Comparison of ENCODE assay signal across 13 mouse cellular contexts in genomic region chr2:7531185-7531960, GRCm38 (mm10). TPM values are rescaled to one million over a fixed set of nuclear protein-coding genes. Genes with fewer than 3 reads are reported as not detected.
DNase-seq lines count a peak whose midpoint lies in the region; ATAC-seq and TF ChIP-seq lines count a peak whose summit lies in the region.
"Had no signal": no experiment of that assay in that cellular context is flagged by ENCODE, and none has a peak within 500 bp of the region (broad histone marks: within the 10 kb centered on the region; RNA-seq: fewer than 3 reads in every experiment).

No protein-coding gene starts in this region.

- H3K4me3 ChIP-seq in hindbrain, embryonic 14.5 days (replicated peaks; ENCODE audit: low read length) = no peak overlapping the region
- H3K4me3 ChIP-seq in hindbrain, embryonic 11.5 days (ENCODE audit: low read depth, low read length) = no peak overlapping the region
- no peak overlapping the region for H3K4me3 ChIP-seq in cortical plate, adult 2 months (ENCODE audit: insufficient read depth, low read length)
- no peak overlapping the region for H3K4me3 ChIP-seq in limb, embryonic 10.5 days
- H3K4me3 ChIP-seq: liver, embryonic 13.5 days had no signal

- ATAC-seq in hindbrain, embryonic 14.5 days (ENCODE audit: low FRiP score) = no peak
- no peak for ATAC-seq in hindbrain, embryonic 11.5 days (ENCODE audit: low FRiP score)
- ATAC-seq in activated CD4-positive, CD25-positive, alpha-beta regulatory T cell, adult 4 months = no peak
- ATAC-seq: intestine, postnatal 0 days; Patski had no signal

- intact Hi-C loops in heart, postnatal 10 days (cut with DNase I) = no loop called here

- H3K27ac ChIP-seq in hindbrain, embryonic 14.5 days = peak overlapping the region; percentile 75
- H3K27ac ChIP-seq in hindbrain, embryonic 11.5 days (ENCODE audit: low read depth, low read length) = no peak overlapping the region
- peak overlapping the region; percentile 96 for H3K27ac ChIP-seq in cortical plate, adult 2 months (ENCODE audit: insufficient read depth, low read length)
- peak overlapping the region; percentile 5 for H3K27ac ChIP-seq in limb, embryonic 10.5 days
- H3K27ac ChIP-seq: liver, embryonic 13.5 days had no signal

- no peak for TF ChIP-seq CTCF in cortical plate, adult 2 months (IDR thresholded peaks at IDR 0.05; ENCODE audit: extremely low read depth, insufficient read depth, low read length)

- no peak overlapping the region for H3K9ac ChIP-seq in hindbrain, embryonic 14.5 days
- no peak overlapping the region for H3K9ac ChIP-seq in hindbrain, embryonic 11.5 days (ENCODE audit: low read depth, low read length)
- H3K9ac ChIP-seq: liver, embryonic 13.5 days had no signal

- no peaks in the 10 kb centered on the region for H3K9me3 ChIP-seq in hindbrain, embryonic 14.5 days (ENCODE audit: control insufficient read depth, low read length)
- no peaks in the 10 kb centered on the region for H3K9me3 ChIP-seq in hindbrain, embryonic 11.5 days (ENCODE audit: control insufficient read depth, low read length)
- no peaks in the 10 kb centered on the region for H3K9me3 ChIP-seq in limb, embryonic 10.5 days (replicated peaks)
- H3K9me3 ChIP-seq: liver, embryonic 13.5 days had no signal

- H3K4me2 ChIP-seq in hindbrain, embryonic 14.5 days (replicated peaks) = no peak overlapping the region
- H3K4me2 ChIP-seq in hindbrain, embryonic 11.5 days (replicated peaks; ENCODE audit: low read depth, low read length) = no peak overlapping the region
- H3K4me2 ChIP-seq: liver, embryonic 13.5 days had no signal

- TF ChIP-seq POLR2A in cortical plate, adult 2 months (IDR thresholded peaks at IDR 0.05; ENCODE audit: extremely low read depth, insufficient read depth, low read length) = no peak

- H3K36me3 ChIP-seq in hindbrain, embryonic 14.5 days (replicated peaks; ENCODE audit: control insufficient read depth, insufficient read depth) = no peaks in the 10 kb centered on the region
- no peaks in the 10 kb centered on the region for H3K36me3 ChIP-seq in hindbrain, embryonic 11.5 days (ENCODE audit: control insufficient read depth, insufficient read depth, low read length)
- H3K36me3 ChIP-seq in limb, embryonic 10.5 days = no peaks in the 10 kb centered on the region
- H3K36me3 ChIP-seq: liver, embryonic 13.5 days had no signal

- peak; percentile 64 for DNase-seq in hindbrain, embryonic 14.5 days (ENCODE audit: low spot score)
- DNase-seq in hindbrain, embryonic 11.5 days (ENCODE audit: low spot score) = no peak
- DNase-seq in limb, embryonic 10.5 days (ENCODE audit: low spot score) = no peak
- peak; percentile 48 for DNase-seq in retina, embryonic 14.5 days (ENCODE audit: low spot score)
- no peak for DNase-seq in heart, postnatal 10 days
- DNase-seq: adrenal gland, adult 8-10 months; liver, embryonic 13.5 days; lung, postnatal 10 days; thymus, postnatal 36 days had no signal

- no peaks in the 10 kb centered on the region for H3K27me3 ChIP-seq in hindbrain, embryonic 14.5 days (ENCODE audit: control insufficient read depth, insufficient read depth, low read length)
- H3K27me3 ChIP-seq in hindbrain, embryonic 11.5 days (ENCODE audit: control insufficient read depth, insufficient read depth, low read length) = no peaks in the 10 kb centered on the region
- H3K27me3 ChIP-seq in limb, embryonic 10.5 days (ENCODE audit: low read depth, poor library complexity, severe bottlenecking) = no peaks in the 10 kb centered on the region
- H3K27me3 ChIP-seq: liver, embryonic 13.5 days; Patski had no signal

- H3K4me1 ChIP-seq in hindbrain, embryonic 14.5 days (replicated peaks; ENCODE audit: control insufficient read depth, insufficient read depth, low read length) = peaks cover 26% of the 10 kb centered on the region
- H3K4me1 ChIP-seq in hindbrain, embryonic 11.5 days (replicated peaks; ENCODE audit: control insufficient read depth, insufficient read depth, low read length) = 0 out of 2 replicates have a peak, but pooled peaks cover 2% of the 10 kb centered on the region
- H3K4me1 ChIP-seq in cortical plate, adult 2 months (ENCODE audit: control insufficient read depth, insufficient read depth, low read length) = peaks cover 3% of the 10 kb centered on the region
- peaks cover 22% of the 10 kb centered on the region for H3K4me1 ChIP-seq in limb, embryonic 10.5 days
- H3K4me1 ChIP-seq: liver, embryonic 13.5 days had no signal

- WGBS in hindbrain, embryonic 14.5 days = 68% methylated on average over 6 of the region's 6 CpGs
- WGBS in hindbrain, embryonic 11.5 days = 88% methylated on average over 6 of the region's 6 CpGs
- 80% methylated on average over 6 of the region's 6 CpGs for WGBS in limb, embryonic 10.5 days

RNA-seq across cellular contexts. Expression of gene Celf2, which starts 22.0 kb away (rescaled TPM):
- 130 and 131 TPM in 2 replicates for polyA plus RNA-seq in hindbrain, embryonic 14.5 days (2014; fragmentation: Nextera tagmentation; extraction: Ambion mirVana)
- polyA plus RNA-seq in hindbrain, embryonic 11.5 days (2014; fragmentation: Nextera tagmentation; extraction: Ambion mirVana) = 82.4 and 89.3 TPM in 2 replicates
- 180 and 181 TPM in 2 replicates for polyA plus RNA-seq in cortical plate, adult 2 months (2012; rRNA removed)
- polyA plus RNA-seq in limb, embryonic 10.5 days (2016; fragmentation: Nextera tagmentation; extraction: Ambion mirVana) = 9.2 and 16.2 TPM in 2 replicates
- 10 to 100 TPM; 81.5 to 84.6 TPM for total RNA-seq in heart, postnatal 10 days (2021)
- polyA plus RNA-seq in activated CD4-positive, CD25-positive, alpha-beta regulatory T cell, adult 4 months (2017; shearing (Covaris generic)) = 100 to 1,000 TPM; 182 to 204 TPM

Comparison
In these comparisons a context has a peak if more than half of its experiments do, and no peak if none do; other contexts are left out.
1. DNase-seq: peak in hindbrain, embryonic 14.5 days (single experiment) and retina, embryonic 14.5 days (single experiment); none in hindbrain, embryonic 11.5 days (single experiment), limb, embryonic 10.5 days (single experiment) and heart, postnatal 10 days (0 of 2).